Mouse (Mus musculus): ENCODE data around the gene S100a1. TPM values are rescaled to one million over a fixed set of nuclear protein-coding genes. Genes with fewer than 3 reads are reported as not detected.
A peak's percentile ranks its signal among the peaks of the same experiment; 100 is the strongest.

The S100a1 gene
- polyA plus RNA-seq, 1 experiment: 189 TPM

- Histone ChIP-seq H3K4me3 (peak within 1 kb of the TSS; percentile 91), H3K79me2 (ENCODE audit: control insufficient read depth, insufficient read depth) (peaks cover 49% of the 10 kb centered on the region), H3K27me3 (ENCODE audit: control insufficient read depth, insufficient read depth, insufficient read length) (no peaks in the 10 kb centered on the region), H3ac (ENCODE audit: control insufficient read depth, insufficient read length) (peak within 1 kb of the TSS; percentile 65), H3K4me2 (ENCODE audit: low read depth) (peak within 1 kb of the TSS; percentile 92), H3K36me3 (ENCODE audit: control insufficient read depth, insufficient read depth) (peaks cover 36% of the 10 kb centered on the region)
- TF ChIP-seq E2F4 (IDR thresholded peaks at IDR 0.05; ENCODE audit: insufficient read depth): peak; percentile 38
- TF ChIP-seq CEBPB (IDR thresholded peaks at IDR 0.05; ENCODE audit: insufficient read depth, poor library complexity, severe bottlenecking): no peak
- TF ChIP-seq MYOD1 (IDR thresholded peaks at IDR 0.05; ENCODE audit: control insufficient read depth in 1 of 3, insufficient read length in 2 of 3, low read depth in 2 of 3): peak in 1 of 3 experiments; percentile 15
- peak; percentile 76 for TF ChIP-seq POLR2A (IDR thresholded peaks at IDR 0.05; ENCODE audit: insufficient read length, low read depth)
- TF ChIP-seq SRF (IDR thresholded peaks at IDR 0.05; ENCODE audit: control insufficient read depth, insufficient read length, low read depth): peak; percentile 58
- peak in 1 of 3 experiments; percentile 62 for TF ChIP-seq MYOG (IDR thresholded peaks at IDR 0.05; ENCODE audit: control insufficient read depth in 1 of 3, insufficient read depth in 1 of 3, insufficient read length in 2 of 3, low read depth in 2 of 3)
- no peak for TF ChIP-seq TCF12 (IDR thresholded peaks at IDR 0.05; ENCODE audit: insufficient read depth, poor library complexity, severe bottlenecking)
- peak; percentile 97 for TF ChIP-seq POLR2AphosphoS2 (IDR thresholded peaks at IDR 0.05; ENCODE audit: insufficient read length, low read depth)
- no peak for TF ChIP-seq USF1 (IDR thresholded peaks at IDR 0.05; ENCODE audit: low read depth)
These were observed 5.0 kb downstream of the S100a1 start, which contains the start of gene Chtop for GRCm38 (mm10) chr3:90508950-90509746. Gene Chtop (minus strand): TSS chr3:90509498.

- no peak for TF ChIP-seq MYOG (IDR thresholded peaks at IDR 0.05; ENCODE audit: control insufficient read depth in 1 of 3, insufficient read depth in 1 of 3, insufficient read length in 2 of 3, low read depth in 2 of 3)
- peaks cover 43% of the 10 kb centered on the region for H3K36me3 ChIP-seq (ENCODE audit: control insufficient read depth, insufficient read depth)
These were observed 5.8 kb downstream of the S100a1 start for GRCm38 (mm10) chr3:90508287-90508949.

GRCm38 (mm10) chr3:90506362-90506761 lies 7.8 kb downstream of the S100a1 start:
- H3K79me2 ChIP-seq (ENCODE audit: control insufficient read depth, insufficient read depth): peaks cover 61% of the 10 kb centered on the region

More at GRCm38 (mm10) chr3:90508287-90508949, 5.8 kb downstream of the S100a1 start:
- peaks cover 56% of the 10 kb centered on the region for H3K79me2 ChIP-seq (ENCODE audit: control insufficient read depth, insufficient read depth)
- H3K4me2 ChIP-seq (ENCODE audit: low read depth): peak overlapping the region; percentile 89
- H3K27me3 ChIP-seq (ENCODE audit: control insufficient read depth, insufficient read depth, insufficient read length): no peaks in the 10 kb centered on the region
- H3K4me3 ChIP-seq: peak overlapping the region; percentile 91
- H3ac ChIP-seq (ENCODE audit: control insufficient read depth, insufficient read length): peak overlapping the region; percentile 65

GRCm38 (mm10) chr3:90505216-90505615 lies 9.0 kb downstream of the S100a1 start:
- Histone ChIP-seq H3K27me3 (ENCODE audit: control insufficient read depth, insufficient read depth, insufficient read length) (no peaks in the 10 kb centered on the region), H3K79me2 (ENCODE audit: control insufficient read depth, insufficient read depth) (peaks cover 61% of the 10 kb centered on the region), H3ac (ENCODE audit: control insufficient read depth, insufficient read length) (no peak overlapping the region), H3K4me2 (ENCODE audit: low read depth) (no peak overlapping the region), H3K4me3 (no peak overlapping the region), H3K36me3 (ENCODE audit: control insufficient read depth, insufficient read depth) (peaks cover 72% of the 10 kb centered on the region)
- no peak for TF ChIP-seq POLR2A (IDR thresholded peaks at IDR 0.05; ENCODE audit: insufficient read length, low read depth)
- no peak for TF ChIP-seq E2F4 (IDR thresholded peaks at IDR 0.05; ENCODE audit: insufficient read depth)
- no peak for TF ChIP-seq MYOG (IDR thresholded peaks at IDR 0.05; ENCODE audit: control insufficient read depth in 1 of 3, insufficient read depth in 1 of 3, insufficient read length in 2 of 3, low read depth in 2 of 3)
- no peak for TF ChIP-seq POLR2AphosphoS2 (IDR thresholded peaks at IDR 0.05; ENCODE audit: insufficient read length, low read depth)

More at GRCm38 (mm10) chr3:90506362-90506761, 7.8 kb downstream of the S100a1 start:
- Histone ChIP-seq H3ac (ENCODE audit: control insufficient read depth, insufficient read length) (no peak overlapping the region), H3K36me3 (ENCODE audit: control insufficient read depth, insufficient read depth) (peaks cover 64% of the 10 kb centered on the region), H3K27me3 (ENCODE audit: control insufficient read depth, insufficient read depth, insufficient read length) (no peaks in the 10 kb centered on the region), H3K4me3 (no peak overlapping the region), H3K4me2 (ENCODE audit: low read depth) (no peak overlapping the region)
- TF ChIP-seq CEBPB (IDR thresholded peaks at IDR 0.05; ENCODE audit: insufficient read depth, poor library complexity, severe bottlenecking) (no peak), POLR2A (IDR thresholded peaks at IDR 0.05; ENCODE audit: insufficient read length, low read depth) (no peak), MYOD1 (IDR thresholded peaks at IDR 0.05; ENCODE audit: control insufficient read depth in 1 of 3, insufficient read length in 2 of 3, low read depth in 2 of 3) (no peak), MYOG (IDR thresholded peaks at IDR 0.05; ENCODE audit: control insufficient read depth in 1 of 3, insufficient read depth in 1 of 3, insufficient read length in 2 of 3, low read depth in 2 of 3) (no peak), SRF (IDR thresholded peaks at IDR 0.05; ENCODE audit: control insufficient read depth, insufficient read length, low read depth) (no peak), E2F4 (IDR thresholded peaks at IDR 0.05; ENCODE audit: insufficient read depth) (no peak), POLR2AphosphoS2 (IDR thresholded peaks at IDR 0.05; ENCODE audit: insufficient read length, low read depth) (no peak), MAX (IDR thresholded peaks at IDR 0.05; ENCODE audit: low read depth) (no peak)

- H3K79me2 ChIP-seq (ENCODE audit: control insufficient read depth, insufficient read depth): peaks cover 55% of the 10 kb centered on the region
- H3K36me3 ChIP-seq (ENCODE audit: control insufficient read depth, insufficient read depth): peaks cover 84% of the 10 kb centered on the region
- no peak overlapping the region for H3ac ChIP-seq (ENCODE audit: control insufficient read depth, insufficient read length)
- no peak for TF ChIP-seq TCF12 (IDR thresholded peaks at IDR 0.05; ENCODE audit: insufficient read depth, poor library complexity, severe bottlenecking)
- no peak for TF ChIP-seq POLR2AphosphoS2 (IDR thresholded peaks at IDR 0.05; ENCODE audit: insufficient read length, low read depth)
- TF ChIP-seq TCF3 (IDR thresholded peaks at IDR 0.05; ENCODE audit: insufficient read length, low read depth): no peak
- no peak for TF ChIP-seq E2F4 (IDR thresholded peaks at IDR 0.05; ENCODE audit: insufficient read depth)
- no peak for TF ChIP-seq POLR2A (IDR thresholded peaks at IDR 0.05; ENCODE audit: insufficient read length, low read depth)
- TF ChIP-seq REST (IDR thresholded peaks at IDR 0.05; ENCODE audit: insufficient read depth, insufficient read length): no peak
- TF ChIP-seq CEBPB (IDR thresholded peaks at IDR 0.05; ENCODE audit: insufficient read depth, poor library complexity, severe bottlenecking): no peak
- no peak for TF ChIP-seq SRF (IDR thresholded peaks at IDR 0.05; ENCODE audit: control insufficient read depth, insufficient read length, low read depth)
- no peak for TF ChIP-seq MYOG (IDR thresholded peaks at IDR 0.05; ENCODE audit: control insufficient read depth in 1 of 3, insufficient read depth in 1 of 3, insufficient read length in 2 of 3, low read depth in 2 of 3)
- no peak for TF ChIP-seq MYOD1 (IDR thresholded peaks at IDR 0.05; ENCODE audit: control insufficient read depth in 1 of 3, insufficient read length in 2 of 3, low read depth in 2 of 3)
- TF ChIP-seq USF1 (IDR thresholded peaks at IDR 0.05; ENCODE audit: low read depth): no peak
- no peak for TF ChIP-seq MAX (IDR thresholded peaks at IDR 0.05; ENCODE audit: low read depth)
- no peaks in the 10 kb centered on the region for H3K27me3 ChIP-seq (ENCODE audit: control insufficient read depth, insufficient read depth, insufficient read length)
- no peak overlapping the region for H3K4me3 ChIP-seq
- H3K4me2 ChIP-seq (ENCODE audit: low read depth): no peak overlapping the region
These were observed 10.7 kb downstream of the S100a1 start for GRCm38 (mm10) chr3:90503444-90503843.
